Mouse (Mus musculus): ENCODE data around the gene Prr19.

The Prr19 gene

GRCm38 (mm10) chr7:25315306-25316041, 14.3 kb downstream of the Prr19 start:
- in situ Hi-C loops (cut with MboI, MseI): loop anchor here in 1 of 2 experiments (5.0 kb wide), 1 partner anchor 77 kb away; no protein-coding TSS in a partner anchor

DNA sequence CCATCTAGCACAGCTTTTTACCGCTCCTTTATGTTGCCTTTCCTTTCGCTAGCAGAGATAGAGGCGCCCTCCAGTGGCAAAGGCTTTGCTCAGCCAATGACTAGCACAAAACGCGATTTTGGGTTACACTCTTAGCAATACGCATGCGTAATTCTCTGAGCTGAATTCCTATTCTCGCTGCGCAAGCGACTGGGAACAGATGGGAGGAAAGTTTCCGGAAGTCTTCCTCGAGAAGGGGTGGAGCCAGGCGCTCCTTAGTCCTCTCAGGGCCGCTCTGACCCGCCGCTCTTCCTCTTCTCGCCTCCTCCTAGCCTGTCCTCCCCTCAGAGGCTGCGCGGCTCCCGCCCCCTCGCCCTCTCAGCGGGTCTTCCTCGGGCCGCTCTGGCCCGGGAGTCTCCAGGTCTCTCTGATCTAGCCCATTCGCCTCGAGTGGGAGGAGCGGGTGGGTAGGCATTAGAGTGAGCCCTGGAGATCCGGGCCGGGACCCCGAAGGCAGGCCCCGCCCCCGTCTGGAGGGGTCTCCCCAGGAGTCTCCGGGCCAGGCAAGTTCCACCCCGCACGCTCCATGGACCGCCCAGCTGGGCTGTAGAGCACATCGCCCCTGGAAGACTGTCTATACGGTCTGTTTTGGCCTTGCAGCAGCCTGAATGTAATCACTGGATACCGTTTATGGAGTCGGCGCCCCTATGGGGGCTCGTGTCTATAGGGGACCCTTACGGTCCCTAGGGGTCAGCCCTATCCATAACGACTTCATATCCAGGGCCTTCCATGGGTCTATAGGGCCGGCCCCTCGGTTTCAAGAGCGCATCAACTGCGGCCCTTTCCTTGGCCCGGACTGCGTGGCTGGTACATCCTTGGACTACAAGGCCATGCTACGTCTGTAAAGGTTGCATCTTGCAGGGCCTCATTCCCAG, 15.6 kb downstream of the Prr19 start, which contains the start of gene Megf8:
Megf8 (plus strand) TSS at position 633 of the 914 bp plus-strand sequence.
- in situ Hi-C loops (cut with MboI, MseI): loop anchor here in 1 of 2 experiments (5.0 kb wide), 1 partner anchor 76 kb away; no protein-coding TSS in a partner anchor

DNA sequence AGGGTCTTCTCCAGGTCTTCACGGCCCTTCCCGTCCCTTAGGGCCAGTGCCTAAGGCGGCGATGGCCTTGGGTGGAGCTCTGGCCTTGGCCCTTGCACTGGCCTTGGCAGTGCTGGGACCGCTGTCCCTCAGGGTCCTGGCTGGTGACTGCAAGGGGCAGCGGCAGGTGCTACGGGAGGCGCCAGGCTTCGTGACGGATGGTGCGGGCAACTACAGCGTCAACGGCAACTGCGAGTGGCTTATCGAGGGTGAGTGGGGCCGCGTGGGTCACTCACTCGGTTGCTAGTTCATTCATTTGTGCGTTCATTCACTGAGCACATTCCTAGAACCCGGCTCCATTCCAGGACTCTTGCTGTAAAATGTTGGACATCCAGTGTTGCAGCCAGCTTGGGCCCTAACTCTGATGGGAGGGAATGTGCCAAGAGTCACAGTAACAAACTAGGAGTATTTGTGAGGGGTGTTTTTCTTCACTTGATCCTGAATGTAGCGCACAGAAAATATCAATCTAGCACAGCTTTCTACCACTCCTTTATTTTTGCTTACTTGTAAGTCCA, 16.3 kb downstream of the Prr19 start:
- in situ Hi-C loops (cut with MboI, MseI): loop anchor here in 1 of 2 experiments (5.0 kb wide), 1 partner anchor 75 kb away; no protein-coding TSS in a partner anchor

GRCm38 (mm10) chr7:25322058-25322484, 20.9 kb downstream of the Prr19 start:
- in situ Hi-C loops (cut with MboI, MseI): no loop called here

DNA sequence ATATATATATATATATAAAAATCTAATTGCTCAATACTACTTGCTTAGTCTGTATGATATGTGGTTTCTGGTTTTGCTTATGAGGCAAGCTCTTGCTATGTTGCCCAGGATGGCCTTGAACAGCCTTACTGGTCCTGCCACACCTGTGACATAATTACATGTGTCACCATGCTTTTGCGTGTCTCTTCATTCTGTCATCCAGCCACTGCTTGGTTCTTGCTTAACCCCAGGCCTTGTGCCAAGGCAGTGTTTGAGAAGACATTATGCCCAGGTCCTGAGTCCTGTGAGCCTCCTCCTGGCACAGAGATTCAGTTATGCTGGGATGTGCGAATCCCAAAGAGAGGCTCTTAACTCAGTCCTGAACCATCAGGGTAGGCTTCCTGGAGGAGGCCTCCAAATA, 22.0 kb downstream of the Prr19 start:
- in situ Hi-C loops (cut with MboI, MseI): no loop called here

- in situ Hi-C loops (cut with MboI, MseI): loop anchor here in 1 of 2 experiments (25.0 kb wide), 1 partner anchor 613 kb away; the partner anchor contains the start of gene BC049730
These were observed 24.2 kb downstream of the Prr19 start for GRCm38 (mm10) chr7:25325431-25325830.

DNA sequence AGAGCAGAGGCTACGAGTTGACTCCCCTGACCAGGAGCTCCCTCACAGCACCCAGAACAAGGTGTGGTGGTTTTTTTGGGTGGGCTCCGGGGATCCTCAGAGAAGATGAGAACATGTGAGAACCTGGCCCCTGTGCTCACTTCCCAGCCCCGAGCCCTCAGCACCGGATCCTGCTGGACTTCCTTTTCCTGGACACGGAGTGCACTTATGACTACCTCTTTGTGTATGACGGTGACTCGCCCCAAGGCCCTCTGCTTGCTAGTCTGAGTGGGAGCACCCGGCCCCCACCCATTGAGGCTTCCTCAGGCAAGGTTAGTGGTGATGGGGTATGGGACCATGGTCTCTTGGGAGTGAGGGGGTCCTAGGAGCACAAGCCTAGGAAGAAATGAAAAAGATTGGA, 25.0 kb downstream of the Prr19 start:
- in situ Hi-C loops (cut with MboI, MseI): loop anchor here in 1 of 2 experiments (25.0 kb wide), 1 partner anchor 614 kb away; the partner anchor contains the start of gene BC049730

GRCm38 (mm10) chr7:25333596-25334307, 32.5 kb downstream of the Prr19 start:
- in situ Hi-C loops (cut with MboI, MseI): loop anchor here in 1 of 2 experiments (25.0 kb wide), 1 partner anchor 621 kb away; the partner anchor contains the start of gene BC049730

DNA sequence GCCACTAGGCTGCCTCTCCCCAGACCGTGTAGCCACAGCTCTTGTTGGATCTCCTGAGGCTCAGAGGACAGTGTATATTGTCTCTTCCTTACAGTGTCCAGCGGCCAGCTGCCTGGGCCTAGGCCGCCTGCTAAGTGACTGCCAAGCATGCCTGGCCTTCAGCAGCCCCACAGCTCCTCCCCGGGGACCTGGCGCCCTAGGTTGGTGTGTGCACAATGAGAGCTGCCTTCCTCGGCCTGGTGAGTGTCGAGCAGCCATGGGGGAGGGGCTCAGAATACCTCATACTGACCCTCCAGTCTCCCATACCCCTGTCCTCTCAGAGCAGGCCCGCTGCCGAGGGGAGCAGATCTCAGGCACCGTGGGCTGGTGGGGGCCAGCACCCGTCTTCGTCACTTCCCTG, 33.3 kb downstream of the Prr19 start:
- in situ Hi-C loops (cut with MboI, MseI): loop anchor here in 1 of 2 experiments (25.0 kb wide), 1 partner anchor 622 kb away; the partner anchor contains the start of gene BC049730

DNA sequence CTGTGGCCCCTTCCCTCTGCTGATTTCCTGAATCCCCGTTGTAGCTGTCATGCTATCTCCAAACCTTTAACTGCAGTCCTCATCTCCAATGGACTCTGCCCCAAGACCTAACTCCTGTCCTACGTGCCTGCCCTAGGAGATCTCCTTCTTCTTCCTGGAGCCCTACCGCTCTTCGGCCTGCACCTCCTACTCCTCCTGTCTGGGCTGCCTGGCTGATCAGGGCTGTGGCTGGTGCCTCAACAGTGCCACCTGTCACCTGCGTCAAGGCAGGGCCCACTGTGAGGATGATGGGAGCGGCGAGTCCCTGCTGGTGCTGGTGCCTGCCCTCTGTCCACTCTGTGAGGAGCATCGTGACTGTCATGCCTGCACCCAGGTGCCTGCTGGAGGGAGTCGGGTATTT, 38.1 kb downstream of the Prr19 start:
- in situ Hi-C loops (cut with MboI, MseI): loop anchor here in 1 of 2 experiments (25.0 kb wide), 1 partner anchor 627 kb away; the partner anchor contains the start of gene BC049730

- in situ Hi-C loops (cut with MboI, MseI): loop anchor here (10.0 to 25.0 kb wide), 2 partner anchors 576 to 629 kb away; partner anchors contain the start of genes BC049730 (in 1 of the 2) and Cd177 (in 1 of the 2)
These were observed 40.0 kb downstream of the Prr19 start for GRCm38 (mm10) chr7:25341000-25341784.

- in situ Hi-C loops (cut with MboI, MseI): loop anchor here (10.0 to 25.0 kb wide), 2 partner anchors 584 to 637 kb away; partner anchors contain the start of genes BC049730 (in 1 of the 2) and Cd177 (in 1 of the 2)
These were observed 47.6 kb downstream of the Prr19 start for GRCm38 (mm10) chr7:25348861-25349260.
